Mouse (Mus musculus): ENCODE results near the gene B4galt5. TPM values are rescaled to one million over a fixed set of nuclear protein-coding genes. Genes with fewer than 3 reads are reported as not detected.
A peak's percentile ranks its signal among the peaks of the same experiment; 100 is the strongest.

Gene B4galt5
- total and polyA plus RNA-seq, 2 experiments from 2014 or later, result 27.4 to 60.7 TPM

GRCm38 (mm10) chr2:167374191-167374805 lies 25.3 kb upstream of the B4galt5 start:
- H3K9ac ChIP-seq, result no peak overlapping the region
- no peak overlapping the region for H3K4me2 ChIP-seq (ENCODE audit: low read depth)
- no peaks in the 10 kb centered on the region for H3K36me3 ChIP-seq (ENCODE audit: insufficient read depth)
- no peak for ATAC-seq
- no peak overlapping the region for H3K4me3 ChIP-seq (ENCODE audit: low read depth, low read length)
- 92% methylated on average over 12 of the region's 12 CpGs for WGBS
- no peak overlapping the region for H3K27ac ChIP-seq (ENCODE audit: low read depth, low read length)
- no peaks in the 10 kb centered on the region for H3K4me1 ChIP-seq (ENCODE audit: insufficient read depth)
- DNase-seq, result no peak
- no peaks in the 10 kb centered on the region for H3K27me3 ChIP-seq (ENCODE audit: insufficient read depth, low read length)
- no peaks in the 10 kb centered on the region for H3K9me3 ChIP-seq (ENCODE audit: low read length)
- TF ChIP-seq CTCF (IDR thresholded peaks at IDR 0.05; ENCODE audit: low read depth), result no peak

DNA sequence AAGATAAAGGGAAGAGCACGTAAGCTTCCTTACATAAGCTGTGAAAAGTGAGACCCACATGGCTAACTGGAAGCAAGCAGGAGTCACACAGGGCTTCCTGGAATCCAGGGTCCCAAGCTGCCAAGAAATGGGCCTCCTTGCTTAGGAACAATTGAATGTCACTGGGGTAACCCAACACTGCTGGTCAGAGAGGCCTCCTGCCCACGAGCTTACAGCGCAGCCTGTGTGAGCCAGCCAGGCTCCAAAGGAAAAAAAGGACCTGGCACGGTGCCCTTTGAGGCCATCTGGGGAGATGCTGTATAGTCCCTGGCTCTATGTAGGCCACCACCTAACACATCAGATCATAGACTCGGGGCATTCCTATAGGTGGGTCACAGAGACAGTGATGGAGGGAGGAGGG lies 24.3 kb upstream of the B4galt5 start:
- DNase-seq, result peak; percentile 47
- Histone ChIP-seq H3K27me3 (ENCODE audit: insufficient read depth, low read length) (no peaks in the 10 kb centered on the region), H3K4me2 (ENCODE audit: low read depth) (no peak overlapping the region), H3K9ac (no peak overlapping the region), H3K4me1 (ENCODE audit: insufficient read depth) (no peaks in the 10 kb centered on the region), H3K36me3 (ENCODE audit: insufficient read depth) (no peaks in the 10 kb centered on the region), H3K27ac (ENCODE audit: low read depth, low read length) (no peak overlapping the region), H3K9me3 (ENCODE audit: low read length) (no peaks in the 10 kb centered on the region), H3K4me3 (ENCODE audit: low read depth, low read length) (no peak overlapping the region)
- no peak for TF ChIP-seq CTCF (IDR thresholded peaks at IDR 0.05; ENCODE audit: low read depth)
- peak; percentile 29; the same call in 1 of the 2 replicates for ATAC-seq
- WGBS, result 53% methylated on average over 5 of the region's 5 CpGs

DNA sequence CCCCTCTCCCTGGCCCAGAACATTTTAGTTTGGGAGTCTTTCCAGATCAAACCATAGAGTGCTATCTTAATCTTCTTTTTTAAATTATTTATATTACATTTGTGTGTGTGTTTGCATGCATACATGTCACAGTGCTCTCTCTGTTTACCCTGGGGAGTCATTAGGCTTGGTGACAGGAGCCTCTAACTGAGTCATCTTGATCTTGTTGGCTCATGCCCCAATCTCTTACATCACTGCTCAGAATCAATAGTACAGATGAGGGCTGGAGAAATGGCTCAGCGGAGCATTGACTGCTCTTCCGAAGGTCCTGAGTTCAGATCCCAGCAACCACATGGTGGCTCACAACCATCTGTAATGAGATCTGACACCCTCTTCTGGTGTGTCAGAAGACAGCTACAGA lies 22.5 kb upstream of the B4galt5 start:
- no peak for TF ChIP-seq CTCF (IDR thresholded peaks at IDR 0.05; ENCODE audit: low read depth)

DNA sequence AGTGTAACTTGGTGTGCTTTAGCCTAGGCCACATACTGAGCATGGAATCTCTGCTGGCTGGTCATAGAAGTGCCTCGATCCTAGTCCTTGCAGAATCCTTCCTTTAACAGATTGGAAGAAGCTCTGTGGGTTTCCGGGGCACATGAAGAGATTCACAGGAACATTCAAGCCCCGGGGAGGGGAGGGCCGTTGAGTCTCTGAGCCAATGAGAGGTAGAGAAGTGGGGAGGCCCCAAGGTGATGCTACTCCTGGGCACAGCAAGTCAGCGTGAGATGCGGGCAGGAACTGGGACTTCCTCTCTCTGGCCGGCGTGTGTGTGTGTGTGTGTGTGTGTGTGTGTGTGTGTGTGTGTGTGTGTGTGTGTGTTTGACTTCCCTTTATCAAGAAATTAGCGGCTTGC lies 19.3 kb upstream of the B4galt5 start:
- no peak for TF ChIP-seq CTCF (IDR thresholded peaks at IDR 0.05; ENCODE audit: low read depth)
- ATAC-seq (no peak), DNase-seq (no peak)
- no peaks in the 10 kb centered on the region for H3K27me3 ChIP-seq (ENCODE audit: insufficient read depth, low read length)
- 82% methylated on average over 7 of the region's 9 CpGs for WGBS
- no peak overlapping the region for H3K4me3 ChIP-seq (ENCODE audit: low read depth, low read length)
- no peaks in the 10 kb centered on the region for H3K4me1 ChIP-seq (ENCODE audit: insufficient read depth)
- H3K9ac ChIP-seq, result no peak overlapping the region
- no peaks in the 10 kb centered on the region for H3K9me3 ChIP-seq (ENCODE audit: low read length)
- no peak overlapping the region for H3K4me2 ChIP-seq (ENCODE audit: low read depth)
- H3K36me3 ChIP-seq (ENCODE audit: insufficient read depth), result no peaks in the 10 kb centered on the region
- no peak overlapping the region for H3K27ac ChIP-seq (ENCODE audit: low read depth, low read length)

More for the DNA sequence above, 22.5 kb upstream of the B4galt5 start:
- H3K4me2 ChIP-seq (ENCODE audit: low read depth), result no peak overlapping the region
- no peaks in the 10 kb centered on the region for H3K27me3 ChIP-seq (ENCODE audit: insufficient read depth, low read length)
- ATAC-seq, result no peak
- H3K9me3 ChIP-seq (ENCODE audit: low read length), result no peaks in the 10 kb centered on the region
- DNase-seq, result no peak
- no peak overlapping the region for H3K9ac ChIP-seq
- WGBS, result 90% methylated on average over 2 of the region's 2 CpGs
- no peaks in the 10 kb centered on the region for H3K4me1 ChIP-seq (ENCODE audit: insufficient read depth)
- no peak overlapping the region for H3K4me3 ChIP-seq (ENCODE audit: low read depth, low read length)
- no peaks in the 10 kb centered on the region for H3K36me3 ChIP-seq (ENCODE audit: insufficient read depth)
- H3K27ac ChIP-seq (ENCODE audit: low read depth, low read length), result no peak overlapping the region

- ATAC-seq, result no peak
- Histone ChIP-seq H3K4me1 (ENCODE audit: insufficient read depth) (no peaks in the 10 kb centered on the region), H3K9me3 (ENCODE audit: low read length) (no peaks in the 10 kb centered on the region), H3K27ac (ENCODE audit: low read depth, low read length) (no peak overlapping the region), H3K4me3 (ENCODE audit: low read depth, low read length) (no peak overlapping the region), H3K27me3 (ENCODE audit: insufficient read depth, low read length) (no peaks in the 10 kb centered on the region), H3K36me3 (ENCODE audit: insufficient read depth) (no peaks in the 10 kb centered on the region), H3K9ac (no peak overlapping the region), H3K4me2 (ENCODE audit: low read depth) (no peak overlapping the region)
- WGBS, result 63% methylated on average over 20 of the region's 20 CpGs
- DNase-seq, result no peak
- no peak for TF ChIP-seq CTCF (IDR thresholded peaks at IDR 0.05; ENCODE audit: low read depth)
These were observed 18.8 kb upstream of the B4galt5 start for GRCm38 (mm10) chr2:167367777-167368281.

GRCm38 (mm10) chr2:167367325-167367724 lies 18.3 kb upstream of the B4galt5 start:
- H3K4me2 ChIP-seq (ENCODE audit: low read depth), result no peak overlapping the region
- WGBS, result 61% methylated on average over 7 of the region's 7 CpGs
- no peak for TF ChIP-seq CTCF (IDR thresholded peaks at IDR 0.05; ENCODE audit: low read depth)
- no peak overlapping the region for H3K4me3 ChIP-seq (ENCODE audit: low read depth, low read length)
- H3K9me3 ChIP-seq (ENCODE audit: low read length), result no peaks in the 10 kb centered on the region
- no peak overlapping the region for H3K9ac ChIP-seq
- H3K4me1 ChIP-seq (ENCODE audit: insufficient read depth), result no peaks in the 10 kb centered on the region
- H3K27me3 ChIP-seq (ENCODE audit: insufficient read depth, low read length), result no peaks in the 10 kb centered on the region
- H3K27ac ChIP-seq (ENCODE audit: low read depth, low read length), result no peak overlapping the region
- DNase-seq, result no peak
- H3K36me3 ChIP-seq (ENCODE audit: insufficient read depth), result no peaks in the 10 kb centered on the region
- ATAC-seq, result no peak

DNA sequence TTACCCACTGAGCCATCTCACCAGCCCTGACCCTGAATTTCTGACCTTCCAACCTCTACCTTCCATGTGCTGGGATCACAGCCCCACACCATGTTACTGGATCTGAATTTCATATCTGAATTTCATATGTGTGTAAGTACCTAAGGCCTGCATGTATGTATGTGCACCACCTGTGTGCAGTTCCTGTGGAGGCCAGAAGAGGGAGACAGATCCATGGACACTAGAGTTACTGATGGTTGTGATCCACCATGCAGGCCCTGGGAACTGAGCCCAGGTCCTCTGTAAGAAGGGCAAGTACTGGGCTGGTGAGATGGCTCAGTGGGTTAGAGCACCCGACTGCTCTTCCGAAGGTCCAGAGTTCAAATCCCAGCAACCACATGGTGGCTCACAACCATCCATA lies 16.1 kb upstream of the B4galt5 start:
- Histone ChIP-seq H3K4me2 (ENCODE audit: low read depth) (no peak overlapping the region), H3K27ac (ENCODE audit: low read depth, low read length) (no peak overlapping the region), H3K4me3 (ENCODE audit: low read depth, low read length) (no peak overlapping the region), H3K9me3 (ENCODE audit: low read length) (no peaks in the 10 kb centered on the region), H3K36me3 (ENCODE audit: insufficient read depth) (no peaks in the 10 kb centered on the region), H3K4me1 (ENCODE audit: insufficient read depth) (no peaks in the 10 kb centered on the region), H3K27me3 (ENCODE audit: insufficient read depth, low read length) (no peaks in the 10 kb centered on the region), H3K9ac (no peak overlapping the region)
- 100% methylated on average over 2 of the region's 2 CpGs for WGBS
- ATAC-seq (no peak), DNase-seq (no peak)
- TF ChIP-seq CTCF (IDR thresholded peaks at IDR 0.05; ENCODE audit: low read depth), result no peak; the same call in 1 of the 2 replicates
